Mouse (Mus musculus) C2C12 (cell line): ENCODE data around the gene Plekhj1. TPM values are rescaled to one million over a fixed set of nuclear protein-coding genes. Genes with fewer than 3 reads are reported as not detected.
A peak's percentile ranks its signal among the peaks of the same experiment; 100 is the strongest.

Experiments used
- H3K27me3 ChIP-seq: one replicate; pipeline ENCODE4 v1.6.1; 2011; ENCODE audit not compliant: control insufficient read depth, insufficient read depth, insufficient read length
- H3K36me3 ChIP-seq: one replicate; pipeline ENCODE4 v1.6.1; 2011; ENCODE audit not compliant: control insufficient read depth, insufficient read depth
- H3K4me3 ChIP-seq: one replicate; pipeline ENCODE4 v1.5.1; 2011; ENCODE audit warnings: mild to moderate bottlenecking, control low read depth; ENCODE audit not compliant: poor library complexity, insufficient read depth, severe bottlenecking
- H3K79me2 ChIP-seq: one replicate; pipeline ENCODE4 v1.6.1; 2011; ENCODE audit not compliant: control insufficient read depth, insufficient read depth
- H3K79me3 ChIP-seq: one replicate; pipeline ENCODE4 v1.6.1; 2011; ENCODE audit warnings: low read depth, control low read depth
- H3ac ChIP-seq: one replicate; pipeline ENCODE3; 2011; ENCODE audit warnings: low read depth; ENCODE audit not compliant: control insufficient read depth, insufficient read length
- CEBPB ChIP-seq: IDR thresholded peaks from one replicate; pipeline ENCODE4 v1.6.1; 2011; ENCODE audit warnings: low read depth, mild to moderate bottlenecking, control low read depth, moderate library complexity
- CTCF ChIP-seq: IDR thresholded peaks from one replicate; pipeline ENCODE4 v1.5.1; 2011; ENCODE audit not compliant: control insufficient read depth, insufficient read depth, insufficient read length
- FOSL1 ChIP-seq: IDR thresholded peaks from one replicate; pipeline ENCODE4 v1.8.0; 2011; ENCODE audit warnings: mild to moderate bottlenecking, low read length; ENCODE audit not compliant: poor library complexity, insufficient read depth, severe bottlenecking
- MAX ChIP-seq: IDR thresholded peaks from one replicate; pipeline ENCODE4 v1.6.1; 2011; ENCODE audit warnings: mild to moderate bottlenecking, control low read depth
- MYOD1 ChIP-seq: IDR thresholded peaks from one replicate; pipeline ENCODE4 v1.6.1; 2011; ENCODE audit warnings: low read depth; ENCODE audit not compliant: control insufficient read depth, insufficient read length
- MYOG ChIP-seq: IDR thresholded peaks from one replicate; pipeline ENCODE4 v1.6.1; 2011; ENCODE audit not compliant: control insufficient read depth, insufficient read length; ENCODE audit errors: extremely low read depth
- USF1 ChIP-seq: IDR thresholded peaks from one replicate; pipeline ENCODE4 v1.6.1; 2011; ENCODE audit warnings: low read depth, mild to moderate bottlenecking, control low read depth, moderate library complexity
- polyA plus RNA-seq: library from polyadenylated mRNA; unstranded; fragments of >200 nt; fragmentation: generic; extraction: Trizol; gene quantifications from one replicate; pipeline ENCODE4 v1.2.1, GENCODE M21; 2012; ENCODE audit warnings: missing spikeins

Gene Plekhj1
- polyA plus RNA-seq, 1 experiment = 74.8 TPM

- peaks cover 68% of the 10 kb centered on the region for H3K36me3 ChIP-seq
- TF ChIP-seq MYOD1 (no peak), CEBPB (no peak), FOSL1 (no peak), CTCF (no peak), MYOG (no peak), MAX (no peak), USF1 (no peak)
- H3K79me3 ChIP-seq = peaks cover 27% of the 10 kb centered on the region
- H3K79me2 ChIP-seq = peaks cover 31% of the 10 kb centered on the region
- H3ac ChIP-seq = no peak overlapping the region
- H3K4me3 ChIP-seq = no peak overlapping the region
- no peaks in the 10 kb centered on the region for H3K27me3 ChIP-seq
These were observed 5.9 kb upstream of the Plekhj1 start for GRCm38 (mm10) chr10:80804340-80804739.

GRCm38 (mm10) chr10:80802996-80803395 is 4.6 kb upstream of the Plekhj1 start:
- peaks cover 36% of the 10 kb centered on the region for H3K79me3 ChIP-seq
- H3K4me3 ChIP-seq = no peak overlapping the region
- TF ChIP-seq FOSL1 = no peak
- TF ChIP-seq CTCF = no peak
- no peak for TF ChIP-seq MAX
- TF ChIP-seq MYOG = no peak
- TF ChIP-seq USF1 = no peak
- no peak for TF ChIP-seq MYOD1
- TF ChIP-seq CEBPB = no peak
- no peak overlapping the region for H3ac ChIP-seq
- H3K27me3 ChIP-seq = no peaks in the 10 kb centered on the region
- peaks cover 45% of the 10 kb centered on the region for H3K79me2 ChIP-seq
- peaks cover 68% of the 10 kb centered on the region for H3K36me3 ChIP-seq

DNA sequence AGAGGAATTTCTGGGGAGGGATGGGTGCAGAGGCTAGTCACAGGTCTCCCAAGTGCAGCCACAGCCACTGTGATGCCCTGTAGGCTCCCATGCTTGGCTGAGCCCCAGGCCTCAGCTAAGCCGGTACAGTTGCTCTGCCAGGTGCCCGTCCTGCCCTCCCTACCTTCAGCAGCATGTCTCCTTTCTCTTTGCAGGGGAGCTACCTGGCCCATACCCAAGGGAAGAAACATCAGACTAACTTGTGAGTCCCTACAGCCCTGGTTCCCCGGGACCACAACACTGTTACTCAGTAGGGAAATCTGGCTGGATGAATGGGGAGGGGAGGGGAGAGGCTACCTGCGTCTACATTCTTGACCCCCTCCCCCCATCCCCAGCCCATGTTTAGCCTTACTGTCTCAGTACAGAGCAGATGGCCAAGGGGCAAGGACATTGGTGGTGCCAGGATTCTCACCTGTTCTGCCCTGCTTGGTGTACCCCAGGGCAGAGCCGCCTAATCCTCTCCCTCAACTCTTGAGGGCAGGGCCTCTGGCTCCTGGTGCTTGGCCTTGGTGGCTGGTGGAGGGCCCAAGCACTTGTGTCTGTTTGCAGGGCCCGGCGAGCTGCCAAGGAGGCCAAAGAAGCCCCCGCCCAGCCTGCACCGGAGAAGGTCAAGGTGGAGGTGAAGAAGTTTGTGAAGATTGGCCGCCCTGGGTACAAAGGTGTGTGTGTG is 3.9 kb upstream of the Plekhj1 start:
- no peak overlapping the region for H3K4me3 ChIP-seq
- H3ac ChIP-seq = no peak overlapping the region
- H3K79me2 ChIP-seq = peaks cover 51% of the 10 kb centered on the region
- TF ChIP-seq MAX (no peak), FOSL1 (no peak), USF1 (no peak), MYOG (no peak), CEBPB (no peak), MYOD1 (no peak), CTCF (no peak)
- H3K27me3 ChIP-seq = no peaks in the 10 kb centered on the region
- H3K36me3 ChIP-seq = peaks cover 68% of the 10 kb centered on the region
- H3K79me3 ChIP-seq = peaks cover 39% of the 10 kb centered on the region

GRCm38 (mm10) chr10:80799070-80799566 is 692 bp upstream of the Plekhj1 start:
- Histone ChIP-seq H3K79me3 (peaks cover 53% of the 10 kb centered on the region), H3K36me3 (peaks cover 75% of the 10 kb centered on the region), H3K27me3 (no peaks in the 10 kb centered on the region), H3ac (peak overlapping the region; percentile 86), H3K4me3 (peak overlapping the region; percentile 99), H3K79me2 (peaks cover 74% of the 10 kb centered on the region)
- TF ChIP-seq MYOG (no peak), MAX (no peak), CEBPB (no peak), CTCF (no peak), FOSL1 (no peak), USF1 (no peak), MYOD1 (no peak)

DNA sequence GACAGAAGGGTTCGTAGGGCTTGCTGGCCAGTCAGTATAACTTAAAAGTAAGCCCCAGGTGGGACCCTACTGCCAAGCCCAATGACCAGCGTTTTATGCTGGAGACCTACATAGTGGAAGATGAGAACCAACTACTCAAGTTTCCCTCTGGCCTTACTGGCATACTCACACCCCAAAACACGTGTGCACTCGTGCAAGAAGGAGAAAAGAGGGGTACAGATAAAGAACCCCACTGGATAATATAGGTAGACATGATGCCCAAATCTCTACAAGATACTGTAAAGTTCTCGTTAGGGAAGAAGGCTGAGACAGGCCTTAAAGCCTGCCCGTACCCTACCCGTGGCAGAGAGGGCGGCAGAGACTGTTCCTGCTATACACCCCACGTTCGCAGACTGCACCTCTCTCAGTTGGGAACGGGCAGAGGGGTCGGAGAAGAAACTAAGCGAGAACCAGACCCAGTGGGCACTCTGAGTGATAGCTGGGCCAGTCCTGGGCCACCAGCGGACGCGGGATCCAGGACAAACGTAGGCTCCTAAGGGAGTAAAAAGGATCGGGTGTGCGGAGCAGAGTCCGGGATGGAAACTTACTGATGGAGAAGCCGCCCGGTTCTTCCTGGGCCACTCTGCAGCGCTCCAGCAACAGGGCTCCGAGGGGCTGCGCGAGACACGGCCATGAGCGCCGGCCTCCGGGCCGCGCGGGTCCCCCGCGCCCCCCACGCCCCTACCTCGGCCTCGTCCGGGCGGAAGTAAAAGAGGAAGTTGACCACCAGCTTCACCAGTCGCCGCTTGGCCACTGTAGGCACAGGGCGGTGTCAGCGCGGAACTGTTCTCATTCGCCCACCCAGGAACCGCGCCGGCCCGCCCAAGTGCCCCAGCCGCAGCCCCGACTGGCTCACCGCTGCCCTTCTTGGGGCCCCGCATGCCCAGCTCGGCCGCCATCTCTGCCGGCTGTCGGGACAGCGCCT is 958 bp downstream of the Plekhj1 start:
- peaks cover 76% of the 10 kb centered on the region for H3K36me3 ChIP-seq
- no peak for TF ChIP-seq MAX
- no peak for TF ChIP-seq FOSL1
- TF ChIP-seq CEBPB = no peak
- no peak for TF ChIP-seq MYOD1
- TF ChIP-seq MYOG = no peak
- H3K79me3 ChIP-seq = peaks cover 53% of the 10 kb centered on the region
- H3K27me3 ChIP-seq = no peaks in the 10 kb centered on the region
- H3K4me3 ChIP-seq = peak overlapping the region; percentile 99
- peaks cover 74% of the 10 kb centered on the region for H3K79me2 ChIP-seq
- peak overlapping the region; percentile 86 for H3ac ChIP-seq
